ENCODE assay signal across 9 mouse cellular contexts in genomic region chr2:168870480-168870879, GRCm38 (mm10).
DNase-seq lines count a peak whose midpoint lies in the region; ATAC-seq and TF ChIP-seq lines count a peak whose summit lies in the region.
"Had no signal": no experiment of that assay in that cellular context is flagged by ENCODE, and none has a peak within 500 bp of the region (broad histone marks: within the 10 kb centered on the region; RNA-seq: fewer than 3 reads in every experiment).

No protein-coding gene starts in this region.

- no peak overlapping the region for H3K4me3 ChIP-seq in liver, adult 2 months (ENCODE audit: insufficient read depth, low read depth, low read length)
- H3K4me3 ChIP-seq in liver, embryonic 12.5 days, result no peak overlapping the region
- H3K4me3 ChIP-seq: myocyte had no signal

- no peaks in the 10 kb centered on the region for H3K79me2 ChIP-seq in liver, adult 2 months (ENCODE audit: control insufficient read depth, insufficient read depth, low read length)

- H3K9ac ChIP-seq in liver, adult 2 months (ENCODE audit: low read depth, low read length), result no peak overlapping the region
- H3K9ac ChIP-seq in liver, embryonic 12.5 days, result no peak overlapping the region

- peak; percentile 36 for TF ChIP-seq CTCF in liver, adult 2 months (IDR thresholded peaks at IDR 0.05; ENCODE audit: low read depth, low read length)

- H3K4me2 ChIP-seq in liver, embryonic 12.5 days, result no peak overlapping the region

- H3K4me1 ChIP-seq in liver, adult 2 months (ENCODE audit: control insufficient read depth, insufficient read depth, low read length), result no peaks in the 10 kb centered on the region
- H3K4me1 ChIP-seq in liver, embryonic 12.5 days, result peaks cover 7% of the 10 kb centered on the region; the same call in 1 of the 2 replicates

- no peak for TF ChIP-seq POLR2A in liver, adult 2 months (IDR thresholded peaks at IDR 0.05; ENCODE audit: extremely low read depth, insufficient read depth, low read length)

- peak; percentile 20 for DNase-seq in gastrocnemius, adult 18-20 months (ENCODE audit: low spot score)
- DNase-seq in gastrocnemius, postnatal 4 days (ENCODE audit: low spot score in 2 of 2), result no peak
- no peak for DNase-seq in liver, adult 2 months (ENCODE audit: extremely low read depth, low read depth, low spot score)
- peak; percentile 74 for DNase-seq in R1 (ENCODE audit: low read depth, low spot score)
- DNase-seq in urinary bladder, postnatal 10 days (ENCODE audit: low spot score), result no peak
- no peak for DNase-seq in B cell, adult 2 months

- H3K27ac ChIP-seq in liver, adult 2 months (replicated peaks; ENCODE audit: insufficient read depth, low read depth, low read length), result no peak overlapping the region
- no peak overlapping the region for H3K27ac ChIP-seq in liver, embryonic 12.5 days

- no peak for ATAC-seq in liver, embryonic 12.5 days
- ATAC-seq in megakaryocyte progenitor cell, adult 5-6 weeks (replicated peaks; ENCODE audit: poor library complexity), result peak; percentile 52; the same call in 1 of the 2 replicates

- no peaks in the 10 kb centered on the region for H3K36me3 ChIP-seq in liver, adult 2 months (ENCODE audit: control insufficient read depth, insufficient read depth, low read length)
- no peaks in the 10 kb centered on the region for H3K36me3 ChIP-seq in liver, embryonic 12.5 days

- no peaks in the 10 kb centered on the region for H3K9me3 ChIP-seq in liver, embryonic 12.5 days (replicated peaks)

- WGBS in liver, adult 2 months, result 70% methylated on average over 4 of the region's 4 CpGs
- WGBS in liver, embryonic 12.5 days (ENCODE audit: insufficient replicate concordance), result 42% methylated on average over 4 of the region's 4 CpGs

- H3K27me3 ChIP-seq in liver, adult 2 months (ENCODE audit: control insufficient read depth, insufficient read depth, low read length), result no peaks in the 10 kb centered on the region
- H3K27me3 ChIP-seq in liver, embryonic 12.5 days (replicated peaks), result no peaks in the 10 kb centered on the region

Comparison
In these comparisons a context has a peak if more than half of its experiments do, and no peak if none do; other contexts are left out.
1. DNase-seq: peak in gastrocnemius, adult 18-20 months (single experiment) and R1 (single experiment); none in gastrocnemius, postnatal 4 days (0 of 2), liver, adult 2 months (single experiment), urinary bladder, postnatal 10 days (single experiment) and B cell, adult 2 months (0 of 2).